Mouse (Mus musculus) thymus, postnatal 36 days (tissue): ENCODE measurements around the gene 3830406C13Rik.

Experiments used
- DNase-seq, 2 experiments: peaks; one replicate each; pipeline ENCODE4 v3.0.0; 2022; ENCODE audit warnings: mixed read lengths in 2 of 2

The 3830406C13Rik gene

GRCm38 (mm10) chr14:12343451-12343941 lies 59.5 kb downstream of the 3830406C13Rik start:
- no peak for DNase-seq

- DNase-seq, result no peak
Measured at GRCm38 (mm10) chr14:12344061-12344745, 60.2 kb downstream of the 3830406C13Rik start.

GRCm38 (mm10) chr14:12344746-12345240 lies 60.8 kb downstream of the 3830406C13Rik start:
- DNase-seq, result no peak

GRCm38 (mm10) chr14:12345241-12345921 lies 61.4 kb downstream of the 3830406C13Rik start:
- DNase-seq, result no peak

- no peak for DNase-seq
Measured at GRCm38 (mm10) chr14:12346011-12346864, 62.3 kb downstream of the 3830406C13Rik start.

- DNase-seq, result no peak
Measured at GRCm38 (mm10) chr14:12346865-12347600, 63.1 kb downstream of the 3830406C13Rik start.

DNA sequence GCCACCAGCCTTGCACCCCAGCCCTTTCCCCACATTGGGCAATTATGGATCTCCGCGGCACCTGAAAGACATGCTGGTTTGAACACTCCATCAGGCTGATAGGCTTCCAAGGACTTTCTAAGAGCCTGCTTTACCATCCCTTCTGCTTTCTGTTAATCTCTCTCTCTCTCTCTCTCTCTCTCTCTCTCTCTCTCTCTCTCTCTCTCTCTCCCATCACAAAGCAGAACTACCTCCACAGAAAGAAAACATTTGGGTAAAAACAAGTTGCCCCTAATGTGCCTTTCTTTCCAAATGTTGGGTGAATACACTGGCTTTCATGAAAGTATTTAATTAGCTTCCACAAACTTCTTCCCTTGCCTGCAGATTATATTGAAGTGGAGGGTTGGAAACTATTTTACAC lies 64.1 kb downstream of the 3830406C13Rik start, which contains the start of gene Fezf2:
TSS of gene Fezf2 (minus strand) at position 101 of the 400 bp plus-strand sequence.
- no peak for DNase-seq

GRCm38 (mm10) chr14:12349334-12350090 lies 65.5 kb downstream of the 3830406C13Rik start:
- DNase-seq, result no peak

DNA sequence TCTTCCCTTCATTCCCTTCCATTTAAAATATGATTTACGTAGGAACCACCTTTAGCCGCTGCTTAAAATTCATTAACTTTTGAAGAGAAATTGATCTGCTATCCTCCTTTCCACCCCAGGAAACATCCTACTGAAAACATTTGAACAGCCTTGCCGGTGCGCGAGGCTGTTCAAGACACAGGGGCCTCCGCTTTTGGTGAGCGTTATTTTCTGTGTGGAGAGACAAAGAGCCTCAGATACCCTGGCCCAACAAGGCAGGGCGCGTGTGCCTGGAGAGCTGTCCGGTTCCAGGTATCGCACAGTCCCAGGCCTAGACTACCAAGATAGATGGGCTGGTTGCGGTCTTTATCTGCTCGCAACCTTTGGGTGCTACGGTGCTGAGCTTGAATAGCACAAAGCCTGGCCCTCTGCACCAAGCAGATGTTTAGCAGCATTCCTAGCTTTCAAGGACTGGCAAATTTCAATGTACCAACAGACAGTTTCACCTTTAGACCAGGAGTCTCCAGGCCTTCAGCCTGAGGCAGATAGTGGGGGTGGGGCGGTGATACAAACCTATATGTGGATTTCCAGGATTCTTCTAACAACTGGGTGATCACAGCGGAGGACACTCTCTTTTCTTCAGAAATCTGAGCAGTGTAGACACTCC lies 66.4 kb downstream of the 3830406C13Rik start:
- no peak for DNase-seq
